Mouse (Mus musculus) left cerebral cortex, adult 2 months (tissue): Measurements from ENCODE around the gene Xrcc6. TPM values are rescaled to one million over a fixed set of nuclear protein-coding genes. Genes with fewer than 3 reads are reported as not detected.
A peak's percentile ranks its signal among the peaks of the same experiment; 100 is the strongest.

ENCODE experiments used
- DNase-seq, 2 experiments: peaks; one replicate each; pipeline ENCODE4 v3.0.0; 2021 to 2022; ENCODE audit warnings: low spot score in 2 of 2, mixed read lengths in 1 of 2; ENCODE audit errors: extremely low spot score in 1 of 2
- H3K27ac ChIP-seq: fragments of 200-600 bp; 2 replicates; pipeline ENCODE4 v1.8.1; 2022
- H3K4me3 ChIP-seq: fragments of 200-600 bp; 2 replicates; pipeline ENCODE4 v1.8.1; 2022
- CTCF ChIP-seq: fragments of 200-600 bp; IDR thresholded peaks from 2 replicates; pipeline ENCODE4 v1.8.1; 2022; ENCODE audit warnings: antibody characterized with exemption, mild to moderate bottlenecking, moderate library complexity
- intact Hi-C: fragments of 180-260 bp; cut with DNase I; formaldehyde crosslinking; loops from one replicate; pipeline ENCODE4 v1.15.1; 2025
- total RNA-seq, 2 experiments: library from RNA; stranded (reverse); gene quantifications; 2 replicates each; pipeline ENCODE4 v1.2.3; 2021

The Xrcc6 gene
- total RNA-seq, 2 experiments from 2014 or later, result 22.5 to 29.7 TPM

DNA sequence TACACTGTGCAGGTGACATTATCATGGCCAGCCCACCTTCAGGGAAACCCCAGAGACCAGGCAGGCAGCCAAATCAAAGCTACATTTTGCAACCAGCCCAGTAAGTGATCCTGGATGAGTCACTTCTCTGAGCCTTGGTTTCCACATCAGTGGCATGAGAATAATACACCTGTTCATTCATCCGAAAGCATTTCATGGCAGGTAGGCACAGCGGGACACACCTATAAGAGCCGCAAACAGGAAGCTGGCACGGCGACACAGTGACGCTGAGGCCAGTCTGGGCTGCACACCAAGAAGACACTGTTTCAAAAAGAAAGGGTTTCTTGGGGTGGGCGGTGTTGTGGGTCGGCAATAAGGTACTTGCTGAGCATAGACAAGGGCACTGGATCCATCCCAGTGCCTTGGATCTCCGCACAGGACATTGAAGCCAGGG, 33.5 kb upstream of the Xrcc6 start:
- H3K4me3 ChIP-seq, result no peak overlapping the region
- intact Hi-C loops, result no loop called here
- H3K27ac ChIP-seq, result no peak overlapping the region
- TF ChIP-seq CTCF, result no peak
- no peak for DNase-seq

GRCm38 (mm10) chr15:81954716-81955115, 32.9 kb upstream of the Xrcc6 start:
- intact Hi-C loops, result loop anchor here (5.0 kb wide), 1 partner anchor 83 kb away; no protein-coding TSS in a partner anchor
- Histone ChIP-seq H3K4me3 (no peak overlapping the region), H3K27ac (no peak overlapping the region)
- no peak for TF ChIP-seq CTCF
- no peak for DNase-seq

DNA sequence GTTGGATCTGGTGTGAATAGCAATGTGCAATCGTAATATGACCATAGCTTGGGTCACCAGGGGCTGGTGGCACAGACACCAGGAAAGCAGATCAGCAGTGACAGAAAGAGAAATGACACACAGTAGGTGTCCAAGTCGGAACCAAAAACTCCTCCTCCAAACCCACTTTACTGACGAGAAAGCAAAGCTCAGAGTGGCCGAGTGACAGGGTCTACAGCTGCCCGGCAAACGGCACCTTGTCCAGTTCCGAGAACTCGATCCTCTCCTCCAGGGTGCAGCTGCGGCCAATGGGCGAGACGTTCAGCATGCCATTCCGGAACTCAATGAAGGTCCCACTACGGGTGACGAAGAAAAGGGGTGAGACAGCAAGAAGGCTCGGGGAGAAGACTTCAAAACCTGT, 32.2 kb upstream of the Xrcc6 start:
- no peak overlapping the region for H3K27ac ChIP-seq
- TF ChIP-seq CTCF, result no peak
- no peak for DNase-seq
- intact Hi-C loops, result loop anchor here (5.0 kb wide), 1 partner anchor 82 kb away; no protein-coding TSS in a partner anchor
- H3K4me3 ChIP-seq, result no peak overlapping the region

- intact Hi-C loops, result loop anchor here (2.0 to 5.0 kb wide), 2 partner anchors 18 to 81 kb away; no protein-coding TSS in a partner anchor
- H3K27ac ChIP-seq, result peak overlapping the region; percentile 45; the same call in 1 of the 2 replicates
- peak in 1 of 2 experiments; percentile 60 for DNase-seq
- peak; percentile 82 for TF ChIP-seq CTCF
- no peak overlapping the region for H3K4me3 ChIP-seq
Measured at GRCm38 (mm10) chr15:81956457-81956856, 31.2 kb upstream of the Xrcc6 start.

GRCm38 (mm10) chr15:81957598-81957997, 30.0 kb upstream of the Xrcc6 start:
- DNase-seq, result no peak
- Histone ChIP-seq H3K4me3 (no peak overlapping the region), H3K27ac (peak overlapping the region; percentile 55)
- intact Hi-C loops, result loop anchor here (2.0 to 5.0 kb wide), 2 partner anchors 19 to 80 kb away; no protein-coding TSS in a partner anchor
- TF ChIP-seq CTCF, result no peak

DNA sequence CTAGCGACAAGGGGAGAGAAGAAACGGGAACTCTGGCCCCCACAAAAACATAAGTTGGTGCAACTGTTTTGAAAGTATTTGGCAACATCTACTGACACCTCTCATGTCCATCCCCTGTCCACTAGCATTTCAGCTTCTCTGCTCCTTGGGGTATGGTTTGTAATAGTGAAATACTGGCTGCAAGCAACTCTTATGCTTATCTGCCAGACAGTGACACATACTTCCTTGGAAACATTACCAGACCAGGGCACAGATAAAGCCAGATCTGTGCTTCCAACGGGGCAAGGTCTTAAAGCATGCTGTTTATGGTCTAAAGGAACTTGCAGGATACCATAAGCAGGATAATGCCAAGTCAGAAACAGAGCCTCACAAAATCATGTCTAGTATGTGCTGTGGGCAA, 28.7 kb upstream of the Xrcc6 start:
- no peak overlapping the region for H3K27ac ChIP-seq
- no peak for DNase-seq
- no peak for TF ChIP-seq CTCF
- peak overlapping the region; percentile 0; the same call in 1 of the 2 replicates for H3K4me3 ChIP-seq
- intact Hi-C loops, result loop anchor here (5.0 kb wide), 1 partner anchor 78 kb away; no protein-coding TSS in a partner anchor

- intact Hi-C loops, result loop anchor here (1.0 kb wide), 1 partner anchor 29 kb away; no protein-coding TSS in a partner anchor
- TF ChIP-seq CTCF, result peak; percentile 64
- peak; percentile 96 to 98 for DNase-seq
- Histone ChIP-seq H3K4me3 (peak within 1 kb of the TSS; percentile 96), H3K27ac (peak within 1 kb of the TSS; percentile 99)
Measured at GRCm38 (mm10) chr15:81960171-81961077, 27.2 kb upstream of the Xrcc6 start, which contains the start of gene Pmm1. Gene Pmm1, minus strand, starts transcription at chr15:81960930.

DNA sequence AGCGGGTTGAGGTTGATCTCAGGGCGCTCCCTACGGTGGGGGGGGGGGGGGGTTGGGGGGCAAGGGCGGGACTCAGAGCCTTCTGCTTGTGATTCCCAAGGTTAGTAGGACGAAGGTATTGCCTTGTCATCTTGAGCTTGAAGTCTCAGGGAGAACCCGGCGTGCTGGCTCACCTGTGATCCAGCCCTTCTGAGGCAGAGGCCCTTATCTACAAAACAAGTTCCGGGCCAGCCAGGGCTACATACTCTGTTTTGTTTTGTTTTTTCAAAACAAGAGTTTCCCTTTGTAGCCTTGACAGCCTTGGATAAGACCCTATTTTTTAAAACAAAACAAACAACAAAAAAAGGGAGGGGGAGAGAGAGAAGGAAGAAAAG, 26.6 kb upstream of the Xrcc6 start:
- TF ChIP-seq CTCF, result no peak
- intact Hi-C loops, result no loop called here
- no peak for DNase-seq
- peak overlapping the region; percentile 53; the same call in 1 of the 2 replicates for H3K27ac ChIP-seq
- H3K4me3 ChIP-seq, result peak overlapping the region; percentile 96

DNA sequence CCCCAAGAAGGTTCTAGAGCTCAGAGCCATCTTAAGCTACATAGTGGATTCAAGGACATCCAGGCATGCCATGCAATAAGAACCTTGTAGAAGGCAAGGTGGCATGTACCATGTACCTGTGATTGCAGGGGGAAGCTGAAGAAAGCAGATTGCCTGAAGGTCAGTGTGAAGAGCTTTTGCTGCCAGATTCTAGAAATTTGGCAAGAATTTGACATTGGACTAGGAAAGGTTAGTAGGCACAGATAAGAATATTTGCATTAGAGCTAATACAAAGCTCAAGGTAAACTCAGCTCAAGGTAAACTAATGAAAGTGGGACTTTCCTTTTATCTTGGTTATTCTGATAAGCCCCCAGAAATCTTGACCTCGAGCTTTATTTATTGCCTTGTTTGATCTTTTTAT, 23.4 kb upstream of the Xrcc6 start:
- DNase-seq, result no peak
- no peak for TF ChIP-seq CTCF
- Histone ChIP-seq H3K4me3 (no peak overlapping the region), H3K27ac (no peak overlapping the region)
- intact Hi-C loops, result no loop called here

DNA sequence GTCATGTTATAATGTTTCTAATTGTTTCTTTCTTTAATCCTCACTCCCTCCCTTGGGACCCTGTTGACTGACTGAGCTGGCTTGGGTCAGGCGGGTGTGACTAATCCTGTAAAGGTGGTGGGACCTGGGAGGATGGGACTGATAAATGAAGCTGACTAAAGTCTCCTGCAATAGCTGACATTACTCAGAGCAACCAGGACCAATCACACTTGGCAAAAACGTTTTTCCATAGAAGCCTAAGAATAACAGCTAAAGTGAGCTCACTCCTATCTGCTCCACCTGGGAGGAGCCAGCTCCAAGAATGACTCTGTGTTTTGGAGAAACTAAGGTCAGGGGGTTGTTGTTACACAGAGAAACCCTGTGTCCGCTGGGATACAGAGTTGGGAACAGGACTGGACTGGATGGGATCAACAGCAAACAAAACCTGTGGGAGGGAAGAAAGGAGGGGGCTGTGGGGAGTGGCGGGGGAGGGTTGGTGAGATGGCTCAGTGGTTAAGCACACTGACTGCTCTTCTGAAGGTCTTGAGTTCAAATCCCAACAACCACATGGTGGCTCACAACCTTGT, 22.6 kb upstream of the Xrcc6 start:
- no peak for DNase-seq
- Histone ChIP-seq H3K4me3 (no peak overlapping the region), H3K27ac (no peak overlapping the region)
- intact Hi-C loops, result no loop called here
- no peak for TF ChIP-seq CTCF

DNA sequence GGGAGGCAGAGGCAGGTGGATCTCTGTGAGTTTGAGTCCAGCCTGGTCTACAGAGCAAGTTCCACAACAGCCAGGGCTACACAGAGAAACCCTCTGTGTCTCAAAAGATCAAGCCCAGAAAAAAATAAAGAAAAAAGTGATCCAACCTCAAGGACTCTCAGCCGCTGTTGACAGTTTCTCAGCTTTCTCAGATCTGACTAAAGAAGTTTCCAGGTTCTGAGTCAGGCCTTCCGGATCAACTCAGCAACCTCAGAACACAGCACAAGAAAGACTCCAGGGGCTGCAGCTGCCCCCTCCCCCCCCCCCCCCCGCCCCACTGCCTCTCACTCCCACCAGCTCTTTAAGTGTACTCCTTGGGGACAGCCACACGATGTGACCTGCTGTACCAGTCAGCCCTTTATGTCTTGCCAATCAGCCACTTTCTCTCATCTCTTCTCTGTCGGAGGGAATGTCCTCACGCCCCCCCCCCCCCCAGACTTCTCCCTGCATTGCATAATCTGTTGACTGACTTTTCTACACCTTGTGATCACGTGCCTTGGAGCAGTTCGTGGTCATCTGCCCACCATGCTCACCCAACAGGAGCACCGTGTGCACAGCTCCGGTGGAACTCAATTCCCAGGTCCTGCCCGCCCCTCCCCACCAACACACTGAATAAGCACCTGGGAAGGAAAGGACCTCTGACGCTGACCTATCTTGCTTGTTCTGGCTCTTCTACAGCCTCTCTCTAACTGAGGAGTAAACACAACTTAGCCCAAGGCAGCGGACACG, 21.4 kb upstream of the Xrcc6 start:
- no peak overlapping the region for H3K27ac ChIP-seq
- DNase-seq, result no peak
- intact Hi-C loops, result no loop called here
- H3K4me3 ChIP-seq, result no peak overlapping the region
- TF ChIP-seq CTCF, result no peak
